Mouse (Mus musculus) kidney, adult 2 months (tissue): ENCODE data around the gene Fam198a.

Experiments used
- CTCF ChIP-seq: fragments of 200-500 bp; conservative IDR thresholded peaks from 2 replicates; pipeline ENCODE4 v1.5.1; 2011; ENCODE audit warnings: low read depth, mild to moderate bottlenecking, control low read depth, low read length, moderate library complexity, mixed read lengths; ENCODE audit not compliant: insufficient read depth, insufficient read length
- POLR2A ChIP-seq: fragments of 200-500 bp; IDR thresholded peaks from one replicate; pipeline ENCODE4 v1.6.1; 2011; ENCODE audit warnings: low read depth, low read length, control low read depth

- TF ChIP-seq CTCF, result no peak
- no peak for TF ChIP-seq POLR2A
These were observed 30.8 kb downstream of the Fam198a start for GRCm38 (mm10) chr9:121981466-121982105.
